Mouse (Mus musculus) bone marrow, adult 2 months (tissue): Measurements from ENCODE around the gene Armh4. TPM values are rescaled to one million over a fixed set of nuclear protein-coding genes. Genes with fewer than 3 reads are reported as not detected.

Source experiments
- H3K27ac ChIP-seq: fragments of 200-500 bp; 2 replicates; pipeline ENCODE4 v1.5.1; 2012; ENCODE audit warnings: low read depth, mild to moderate bottlenecking, control low read depth, inconsistent platforms, low read length; ENCODE audit not compliant: control insufficient read depth, poor library complexity, insufficient read depth
- H3K4me1 ChIP-seq: fragments of 200-500 bp; 2 replicates; pipeline ENCODE4 v1.6.1; 2011; ENCODE audit warnings: low read length; ENCODE audit not compliant: control insufficient read depth, insufficient read depth
- H3K4me3 ChIP-seq: fragments of 200-500 bp; replicated peaks from 2 replicates; pipeline ENCODE3; 2011; ENCODE audit warnings: mild to moderate bottlenecking, low read depth, low read length, control low read depth; ENCODE audit not compliant: control insufficient read depth
- CTCF ChIP-seq: fragments of 200-500 bp; IDR thresholded peaks from 2 replicates; pipeline ENCODE4 v1.5.1; 2011; ENCODE audit warnings: low read length, control low read depth; ENCODE audit not compliant: control insufficient read depth, insufficient read depth
- POLR2A ChIP-seq: fragments of 200-500 bp; IDR thresholded peaks from 2 replicates; pipeline ENCODE4 v1.6.1; 2011; ENCODE audit warnings: low read depth, mild to moderate bottlenecking, control low read depth, low read length, borderline replicate concordance; ENCODE audit not compliant: control insufficient read depth
- WGBS: fragments of 180-500 bp; shearing (Covaris S2); methylation state at CpG from one replicate; pipeline ENCODE4 v1.1.7; 2018; 5-methylcytosine and 5-hydroxymethylcytosine counted together
- polyA plus RNA-seq: library from polyadenylated mRNA; stranded (reverse); fragments of >200 nt; gene quantifications from 2 replicates; pipeline ENCODE4 v1.2.4, GENCODE M21; 2011; ENCODE audit warnings: low replicate concordance; ENCODE audit not compliant: missing spikeins, insufficient read depth, insufficient read length

Armh4 gene
- polyA plus RNA-seq, 1 experiment: 1.1 TPM

DNA sequence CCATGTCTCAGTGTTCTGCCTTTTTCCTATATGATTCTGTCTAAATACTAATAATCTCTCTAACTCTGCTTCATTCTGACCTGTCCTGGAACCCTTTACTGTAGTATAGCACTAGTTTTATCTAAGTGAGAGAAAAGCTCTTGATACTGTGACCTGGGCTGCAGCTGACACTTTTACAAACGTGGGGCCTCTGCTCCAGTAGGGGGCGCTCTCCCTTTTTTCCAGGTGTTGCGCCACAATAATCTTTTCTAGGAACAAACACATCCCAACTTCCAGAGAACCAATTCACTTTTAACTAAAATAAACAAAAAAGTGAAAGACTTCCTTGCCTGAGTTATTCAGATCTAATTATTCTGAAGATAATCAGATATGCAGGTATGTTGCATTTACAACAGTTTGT is 72.2 kb downstream of the Armh4 start:
- WGBS: 45% methylated on average over 3 of the region's 3 CpGs
- TF ChIP-seq CTCF: no peak
- TF ChIP-seq POLR2A: no peak
- Histone ChIP-seq H3K4me1 (no peaks in the 10 kb centered on the region), H3K27ac (no peak overlapping the region), H3K4me3 (no peak overlapping the region)

DNA sequence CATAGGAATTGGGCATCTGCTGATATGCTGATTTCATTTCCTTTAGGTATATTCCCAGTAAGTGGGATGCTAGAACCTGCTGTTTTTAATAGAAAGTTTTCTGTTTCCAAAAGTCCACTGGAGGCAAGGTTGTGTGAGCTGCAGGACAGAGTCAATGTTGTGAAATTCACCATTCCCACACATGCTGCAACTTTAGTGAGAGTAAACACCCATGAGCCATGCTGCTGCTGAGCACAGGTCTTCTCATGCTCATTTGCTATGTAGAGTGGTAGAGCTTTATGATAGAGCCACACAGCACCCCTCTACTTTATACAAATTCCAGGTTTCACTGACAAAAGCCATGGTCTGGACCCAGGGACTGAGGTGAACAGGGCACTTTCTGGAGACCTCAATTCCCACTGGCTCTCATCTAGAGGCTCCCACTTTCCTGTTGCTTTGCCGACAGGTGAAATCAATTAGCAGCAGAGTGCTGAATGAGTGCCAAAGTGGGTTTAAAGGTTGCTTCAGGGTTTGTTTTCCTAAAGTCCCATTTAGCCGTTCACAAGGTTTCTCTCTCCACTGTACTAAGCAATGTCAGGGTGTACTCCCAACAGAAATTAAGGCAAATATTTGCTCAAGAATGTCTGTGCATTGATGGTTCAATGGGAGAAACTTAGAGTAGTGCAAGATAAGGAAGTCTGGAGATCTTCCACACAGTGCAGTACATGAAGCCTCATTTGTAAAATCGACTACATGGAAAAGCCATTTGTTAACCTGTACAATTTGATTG is 79.6 kb downstream of the Armh4 start:
- 72% methylated on average over 3 of the region's 3 CpGs for WGBS
- Histone ChIP-seq H3K4me1 (no peaks in the 10 kb centered on the region), H3K27ac (no peak overlapping the region), H3K4me3 (no peak overlapping the region)
- TF ChIP-seq POLR2A (no peak), CTCF (no peak)

DNA sequence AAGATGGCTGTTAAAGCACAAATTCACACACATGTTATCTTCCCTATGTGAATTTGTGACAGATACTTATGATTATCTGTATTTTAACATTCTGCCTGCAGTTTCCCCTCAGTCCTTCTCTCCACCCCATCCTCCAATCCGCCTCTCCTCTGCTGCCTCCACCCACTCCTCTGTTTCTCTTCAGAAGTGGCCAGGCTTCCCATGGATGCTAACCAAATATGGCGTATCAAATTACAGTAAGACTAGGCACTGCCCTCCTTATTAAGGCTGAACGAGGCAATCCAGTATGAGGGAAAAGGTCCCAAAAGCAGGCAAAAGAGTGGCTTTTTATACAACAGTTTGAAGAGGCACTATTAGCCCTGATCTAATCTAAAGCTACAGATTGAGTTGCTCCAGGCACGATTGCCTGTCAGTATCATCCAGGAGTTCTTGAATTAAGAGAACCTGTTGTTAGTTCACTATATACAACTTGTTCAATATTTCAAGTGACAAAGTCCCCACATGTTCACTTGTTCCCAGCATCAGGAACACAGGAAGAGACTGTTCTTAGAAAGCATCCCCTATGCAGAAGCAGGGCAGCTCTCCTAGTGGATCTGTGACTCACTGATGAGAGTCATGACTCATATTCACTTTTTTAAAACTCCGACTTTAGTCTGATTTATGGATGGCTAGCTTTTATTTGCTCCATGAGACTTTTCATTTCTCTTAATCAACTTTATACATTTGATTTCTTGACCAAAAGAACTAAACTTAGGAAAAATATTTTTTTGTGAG is 103.5 kb downstream of the Armh4 start:
- TF ChIP-seq POLR2A (no peak), CTCF (no peak)
- 68% methylated on average over 5 of the region's 5 CpGs for whole genome bisulfite sequencing
- H3K27ac ChIP-seq: no peak overlapping the region
- H3K4me1 ChIP-seq: no peaks in the 10 kb centered on the region
- H3K4me3 ChIP-seq: no peak overlapping the region

DNA sequence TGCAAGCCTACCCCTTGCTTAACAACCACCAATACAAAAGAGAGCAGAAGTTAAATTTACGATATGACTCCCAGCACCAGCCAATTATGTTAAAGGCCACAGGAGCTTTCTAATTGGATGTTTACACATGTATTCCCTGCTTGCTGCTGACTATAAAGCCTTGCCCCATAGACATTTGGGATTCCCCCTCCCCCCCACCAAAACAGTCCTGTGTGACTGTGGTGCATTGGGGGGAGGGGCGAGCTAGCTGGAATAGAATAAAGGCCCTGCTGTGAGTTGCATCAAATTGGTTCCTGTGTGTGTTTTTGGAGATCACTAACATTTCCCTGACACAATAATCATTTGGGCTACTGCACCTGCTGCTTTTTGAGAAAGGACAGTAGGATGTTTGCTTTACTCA is 106.6 kb downstream of the Armh4 start:
- no peaks in the 10 kb centered on the region for H3K4me1 ChIP-seq
- no peak overlapping the region for H3K27ac ChIP-seq
- TF ChIP-seq POLR2A: no peak
- TF ChIP-seq CTCF: no peak
- 70% methylated on average over 2 of the region's 2 CpGs for WGBS
- H3K4me3 ChIP-seq: no peak overlapping the region

DNA sequence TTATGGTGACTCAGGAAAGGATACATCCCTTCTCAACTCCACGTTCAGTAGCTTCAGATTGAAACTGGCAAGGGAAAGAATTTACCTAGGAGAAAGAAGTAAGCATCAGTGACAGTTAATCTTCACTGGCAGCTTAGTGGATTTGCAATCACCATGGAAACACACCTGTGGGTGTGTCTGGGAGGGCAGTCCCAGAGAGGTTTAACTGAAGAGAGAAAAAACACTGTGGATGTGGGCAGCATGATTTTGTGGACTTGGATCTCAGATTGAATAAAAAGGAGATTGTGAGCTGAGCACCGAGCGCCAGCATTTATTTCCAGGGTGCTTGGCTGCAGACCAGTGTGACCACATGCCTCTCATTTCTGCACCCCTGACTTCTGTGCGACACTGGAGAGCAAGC is 122.7 kb downstream of the Armh4 start:
- Histone ChIP-seq H3K4me1 (no peaks in the 10 kb centered on the region), H3K27ac (no peak overlapping the region), H3K4me3 (no peak overlapping the region)
- TF ChIP-seq CTCF: no peak
- TF ChIP-seq POLR2A: no peak
- 55% methylated on average over 4 of the region's 4 CpGs for WGBS

DNA sequence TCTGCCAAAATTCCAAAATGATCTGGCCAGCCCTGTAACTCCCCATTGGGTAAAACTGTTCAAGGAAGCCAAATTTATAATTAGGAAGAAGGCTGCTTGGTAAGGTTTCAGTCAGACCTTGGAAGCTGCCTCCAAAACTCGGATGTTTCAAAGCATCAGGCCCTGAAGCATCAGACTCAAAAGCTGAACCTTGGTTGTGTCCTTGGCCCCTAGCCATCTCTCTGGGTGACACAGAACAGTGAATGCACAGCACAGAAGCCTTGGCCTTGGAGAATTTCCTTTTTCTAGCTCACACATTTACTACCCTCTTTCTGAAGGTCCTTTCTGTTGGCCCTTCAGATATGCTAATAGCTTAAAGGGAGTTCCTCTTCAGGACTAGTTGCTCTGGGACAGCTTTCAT is 134.0 kb downstream of the Armh4 start:
- no peaks in the 10 kb centered on the region for H3K4me1 ChIP-seq
- H3K4me3 ChIP-seq: no peak overlapping the region
- TF ChIP-seq POLR2A: no peak
- TF ChIP-seq CTCF: no peak
- 64% methylated on average over 1 of the region's 1 CpGs for WGBS
- H3K27ac ChIP-seq: no peak overlapping the region

DNA sequence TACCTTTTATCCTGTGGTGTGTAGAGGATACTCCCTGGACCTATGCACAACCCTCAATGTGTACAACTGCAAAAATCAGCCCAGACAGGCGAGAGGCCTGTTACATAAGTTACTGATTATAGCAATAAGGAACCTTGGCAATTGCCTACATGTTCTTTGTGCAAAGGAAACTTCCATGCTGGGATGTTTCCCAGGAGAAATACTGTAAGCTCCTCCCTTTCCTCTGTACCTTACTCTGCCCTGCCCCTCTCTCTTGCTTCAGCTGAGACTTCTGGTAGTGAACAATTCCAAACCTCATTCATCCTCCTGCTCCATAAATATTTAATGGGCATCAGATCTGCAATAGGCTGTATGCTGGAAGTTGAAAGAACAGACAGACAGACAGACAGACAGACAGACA is 145.8 kb downstream of the Armh4 start:
- Histone ChIP-seq H3K27ac (no peak overlapping the region), H3K4me3 (no peak overlapping the region), H3K4me1 (no peaks in the 10 kb centered on the region)
- TF ChIP-seq POLR2A (no peak), CTCF (no peak)
- 55% methylated on average over 1 of the region's 1 CpGs for WGBS

DNA sequence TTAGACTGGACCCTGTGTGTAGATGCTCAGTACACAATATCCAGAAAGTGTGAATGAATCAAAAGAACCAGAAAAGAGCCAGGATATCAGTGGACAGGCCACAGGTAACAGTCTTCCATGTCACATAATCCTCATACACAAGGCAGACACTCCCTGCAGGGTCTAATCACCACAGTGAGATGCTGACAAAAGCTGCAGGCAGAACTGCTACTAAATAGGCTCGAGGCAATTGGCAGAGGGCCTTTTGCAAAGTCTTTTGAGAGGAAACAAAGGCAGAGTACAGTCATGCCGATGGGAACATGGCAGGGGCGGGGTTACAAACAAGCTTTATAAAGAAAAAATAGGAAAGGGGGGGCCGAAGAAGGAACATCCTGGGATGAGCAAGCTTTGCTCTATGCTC is 157.1 kb downstream of the Armh4 start:
- 72% methylated on average over 4 of the region's 4 CpGs for WGBS
- H3K4me3 ChIP-seq: no peak overlapping the region
- TF ChIP-seq CTCF (no peak), POLR2A (no peak)
- no peak overlapping the region for H3K27ac ChIP-seq
- H3K4me1 ChIP-seq: no peaks in the 10 kb centered on the region

Other genes with a start within 250 kb of the Armh4 start
- gene Olfr722, start 118.6 kb upstream of the Armh4 start, polyA plus RNA-seq: not detected in 2 replicates
- not detected in 2 replicates for gene Olfr723, start 148.4 kb upstream of the Armh4 start, polyA plus RNA-seq
- gene Olfr724, start 179.9 kb upstream of the Armh4 start, polyA plus RNA-seq: not detected in 2 replicates